Mouse (Mus musculus): ENCODE data around the gene Ppp4r4. TPM values are rescaled to one million over a fixed set of nuclear protein-coding genes. Genes with fewer than 3 reads are reported as not detected.

Ppp4r4 gene
- polyA plus RNA-seq (2014; fragmentation: Illumina TruSeq; extraction: RNeasy Lipid Tissue Mini Kit (QIAGEN cat#74804); ENCODE audit: low read depth, low replicate concordance) = 0.31 TPM

GRCm38 (mm10) chr12:103532020-103532648 lies at the start of gene Ppp4r4:
Gene Ppp4r4 (plus strand): TSS chr12:103532283.

GRCm38 (mm10) chr12:103631203-103631612 lies 99.1 kb downstream of the Ppp4r4 start, which contains the start of gene Serpina10:
Gene Serpina10 (minus strand): TSS chr12:103631444.

GRCm38 (mm10) chr12:103656848-103657626 lies 125.0 kb downstream of the Ppp4r4 start, which contains the start of gene Serpina6:
Gene Serpina6 (minus strand): TSS chr12:103657212.

Other genes starting within 250 kb of the Ppp4r4 start
- gene Fam181a, start 221.3 kb upstream of the Ppp4r4 start, polyA plus RNA-seq (2014; fragmentation: Illumina TruSeq; extraction: RNeasy Lipid Tissue Mini Kit (QIAGEN cat#74804); ENCODE audit: low read depth, low replicate concordance) = not detected
- 436 TPM for gene Asb2, start 176.3 kb upstream of the Ppp4r4 start, polyA plus RNA-seq (2014; fragmentation: Illumina TruSeq; extraction: RNeasy Lipid Tissue Mini Kit (QIAGEN cat#74804); ENCODE audit: low read depth, low replicate concordance)
- 6.2 TPM for gene Otub2, start 143.6 kb upstream of the Ppp4r4 start, polyA plus RNA-seq (2014; fragmentation: Illumina TruSeq; extraction: RNeasy Lipid Tissue Mini Kit (QIAGEN cat#74804); ENCODE audit: low read depth, low replicate concordance)
- 1.5 TPM for gene 9330161L09Rik, start 124.5 kb upstream of the Ppp4r4 start, polyA plus RNA-seq (2014; fragmentation: Illumina TruSeq; extraction: RNeasy Lipid Tissue Mini Kit (QIAGEN cat#74804); ENCODE audit: low read depth, low replicate concordance)
- 68.1 TPM for gene Ddx24, start 106.5 kb upstream of the Ppp4r4 start, polyA plus RNA-seq (2014; fragmentation: Illumina TruSeq; extraction: RNeasy Lipid Tissue Mini Kit (QIAGEN cat#74804); ENCODE audit: low read depth, low replicate concordance)
- 87.1 TPM for gene Ifi27, start 98.1 kb upstream of the Ppp4r4 start, polyA plus RNA-seq (2014; fragmentation: Illumina TruSeq; extraction: RNeasy Lipid Tissue Mini Kit (QIAGEN cat#74804); ENCODE audit: low read depth, low replicate concordance)
- gene Ifi27l2a, start 88.6 kb upstream of the Ppp4r4 start, polyA plus RNA-seq (2014; fragmentation: Illumina TruSeq; extraction: RNeasy Lipid Tissue Mini Kit (QIAGEN cat#74804); ENCODE audit: low read depth, low replicate concordance) = 180 TPM
- gene Ifi27l2b, start 75.1 kb upstream of the Ppp4r4 start, polyA plus RNA-seq (2014; fragmentation: Illumina TruSeq; extraction: RNeasy Lipid Tissue Mini Kit (QIAGEN cat#74804); ENCODE audit: low read depth, low replicate concordance) = 0.58 TPM
- gene Serpina10, start 99.2 kb downstream of the Ppp4r4 start, polyA plus RNA-seq (2014; fragmentation: Illumina TruSeq; extraction: RNeasy Lipid Tissue Mini Kit (QIAGEN cat#74804); ENCODE audit: low read depth, low replicate concordance) = not detected
- not detected for gene Serpina6, start 124.9 kb downstream of the Ppp4r4 start, polyA plus RNA-seq (2014; fragmentation: Illumina TruSeq; extraction: RNeasy Lipid Tissue Mini Kit (QIAGEN cat#74804); ENCODE audit: low read depth, low replicate concordance)
- gene Serpina16, start 143.9 kb downstream of the Ppp4r4 start, polyA plus RNA-seq (2014; fragmentation: Illumina TruSeq; extraction: RNeasy Lipid Tissue Mini Kit (QIAGEN cat#74804); ENCODE audit: low read depth, low replicate concordance) = not detected
- not detected for gene Serpina1f, start 163.2 kb downstream of the Ppp4r4 start, polyA plus RNA-seq (2014; fragmentation: Illumina TruSeq; extraction: RNeasy Lipid Tissue Mini Kit (QIAGEN cat#74804); ENCODE audit: low read depth, low replicate concordance)
- 5.6 TPM for gene Serpina1d, start 241.3 kb downstream of the Ppp4r4 start, polyA plus RNA-seq (2014; fragmentation: Illumina TruSeq; extraction: RNeasy Lipid Tissue Mini Kit (QIAGEN cat#74804); ENCODE audit: low read depth, low replicate concordance)